Mouse (Mus musculus) kidney, adult 8-10 months (tissue): ENCODE measurements around the gene Gpc1.

Source experiments
- DNase-seq, 2 experiments: peaks; one replicate each; pipeline ENCODE4 v3.0.0; 2022

The Gpc1 gene

DNA sequence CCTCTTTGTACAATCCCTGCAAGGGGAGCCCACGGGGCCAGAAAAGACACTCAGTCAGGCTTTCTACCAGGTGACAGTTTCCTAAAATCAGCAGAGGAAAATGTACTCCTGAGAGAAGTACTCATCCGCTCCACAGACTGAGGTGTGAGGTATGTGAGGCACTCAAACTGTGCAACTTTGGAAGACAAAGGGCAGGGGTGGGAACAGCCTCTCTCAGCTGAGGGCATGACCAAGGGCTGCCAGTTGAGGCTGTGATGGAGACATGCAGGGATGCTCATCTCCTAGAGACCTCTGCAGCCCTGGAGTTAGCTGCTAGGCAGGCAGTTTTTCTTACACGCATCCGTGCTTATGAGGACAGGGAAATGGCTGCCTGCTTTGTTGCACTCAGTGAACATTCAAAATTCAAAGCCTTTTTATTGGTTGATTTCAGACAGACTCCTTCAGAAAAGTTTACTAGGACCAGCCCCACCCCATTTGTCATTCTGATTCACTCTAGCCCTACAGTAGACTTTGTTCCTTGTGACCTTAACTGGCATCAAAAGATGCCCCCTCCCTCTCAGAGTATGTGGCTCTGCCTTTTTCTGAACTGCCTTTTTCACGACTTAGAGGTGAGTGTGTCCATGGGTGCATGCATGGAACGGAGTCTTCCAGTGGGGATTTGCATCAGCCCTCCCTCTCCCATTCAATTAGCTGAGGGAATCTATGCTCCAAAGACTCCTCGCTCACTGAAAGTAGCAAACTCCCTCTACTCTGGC lies 57.6 kb downstream of the Gpc1 start:
- DNase-seq, result no peak

DNA sequence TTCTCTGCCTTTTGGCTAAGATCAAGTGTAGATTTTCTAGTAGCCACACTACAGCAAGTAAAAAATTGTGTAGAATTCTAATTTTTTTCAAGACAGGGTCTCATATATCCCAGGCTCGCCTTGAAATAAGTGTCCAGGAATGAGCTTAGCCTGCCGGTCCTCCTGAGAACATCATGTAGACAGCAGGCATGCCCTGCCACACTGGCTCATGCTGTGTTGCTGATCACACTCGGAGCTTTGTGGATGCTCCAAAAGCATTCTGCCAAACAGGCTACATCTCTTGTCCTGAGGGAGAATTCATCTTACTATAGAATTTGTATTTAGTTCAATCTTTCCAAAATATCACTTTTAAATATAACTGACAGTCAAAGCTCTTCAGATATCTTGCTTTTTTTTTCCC lies 61.3 kb downstream of the Gpc1 start:
- no peak for DNase-seq

DNA sequence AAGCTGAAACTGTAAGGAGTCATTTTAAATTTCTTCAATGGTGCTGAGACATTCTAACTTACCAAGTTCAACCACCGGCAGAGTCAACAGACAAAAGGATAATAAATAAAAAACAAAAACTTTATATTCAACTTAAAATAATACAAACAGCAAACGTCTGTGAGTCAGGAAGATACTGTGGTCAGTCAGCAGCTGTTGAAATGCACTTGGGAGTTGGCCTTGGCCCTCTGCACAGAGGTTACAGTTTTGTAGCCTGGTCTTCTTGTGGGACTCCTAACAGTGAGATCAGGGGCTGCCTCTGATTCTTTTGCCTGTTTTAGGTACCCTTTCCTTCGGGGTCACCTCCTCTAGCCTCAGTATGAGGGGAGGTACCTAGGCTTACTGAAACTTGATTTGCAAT lies 62.5 kb downstream of the Gpc1 start:
- no peak for DNase-seq

DNA sequence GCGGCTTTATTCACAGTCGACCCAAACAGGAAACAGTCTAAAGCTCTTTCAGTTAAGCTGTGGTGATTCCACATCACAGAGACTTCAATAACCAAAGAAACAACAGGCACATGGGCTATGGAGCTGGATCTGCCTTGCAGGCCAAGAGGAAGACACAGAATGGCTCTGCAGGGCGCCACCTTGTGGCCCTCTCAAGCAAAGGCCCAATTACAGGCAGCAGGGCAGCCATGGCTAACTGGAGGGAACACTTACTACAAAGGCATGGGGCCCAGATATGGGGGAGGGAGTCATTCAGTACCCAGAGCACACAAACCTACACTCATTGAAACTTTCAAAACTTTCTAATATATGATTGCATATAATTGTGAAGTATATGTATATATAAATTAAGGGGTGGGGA lies 63.6 kb downstream of the Gpc1 start:
- DNase-seq, result peak in 1 of 2 experiments; percentile 73

DNA sequence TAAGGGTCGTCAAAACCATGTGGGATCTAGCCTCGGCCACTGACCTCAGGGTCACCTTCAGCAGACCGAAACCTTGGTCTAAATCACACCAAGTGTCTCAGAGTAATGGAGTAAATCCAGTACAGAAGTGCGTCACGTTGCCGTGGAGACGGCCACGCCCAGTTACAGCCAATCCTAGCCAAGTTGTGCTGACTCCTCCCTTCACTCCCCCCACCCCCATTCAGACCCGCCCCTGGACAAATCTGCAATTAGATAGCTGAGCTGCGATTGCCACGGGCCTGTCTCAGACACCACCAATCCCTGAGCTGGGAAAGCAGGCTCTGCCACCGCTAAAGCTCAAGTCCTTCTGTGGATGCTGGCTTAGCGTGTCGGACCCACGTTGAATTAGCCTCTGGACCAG lies 71.3 kb downstream of the Gpc1 start, which contains the start of gene Ankmy1:
Gene Ankmy1, minus strand, starts transcription at position 121 of the 400 bp plus-strand sequence.
- DNase-seq, result peak; percentile 46 to 64

DNA sequence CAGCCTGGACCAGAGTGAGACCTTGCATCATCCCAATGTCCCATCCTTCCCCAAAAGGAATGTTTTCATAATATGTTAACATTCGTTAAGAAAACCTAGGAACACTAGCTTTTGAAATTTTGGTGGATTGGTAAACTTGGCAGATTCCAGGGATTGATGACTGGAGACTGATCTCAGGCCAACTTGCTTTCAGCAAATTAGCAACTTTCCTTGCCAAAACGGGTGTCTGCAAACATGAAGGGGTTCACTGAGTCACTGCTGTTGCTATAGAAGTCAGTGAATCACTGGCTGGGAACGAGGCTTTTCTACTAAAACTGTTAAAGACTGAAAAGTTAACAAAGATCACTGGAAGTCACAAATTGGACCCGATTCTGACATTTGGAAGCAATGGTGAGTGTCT lies 72.2 kb downstream of the Gpc1 start:
- DNase-seq, result no peak

DNA sequence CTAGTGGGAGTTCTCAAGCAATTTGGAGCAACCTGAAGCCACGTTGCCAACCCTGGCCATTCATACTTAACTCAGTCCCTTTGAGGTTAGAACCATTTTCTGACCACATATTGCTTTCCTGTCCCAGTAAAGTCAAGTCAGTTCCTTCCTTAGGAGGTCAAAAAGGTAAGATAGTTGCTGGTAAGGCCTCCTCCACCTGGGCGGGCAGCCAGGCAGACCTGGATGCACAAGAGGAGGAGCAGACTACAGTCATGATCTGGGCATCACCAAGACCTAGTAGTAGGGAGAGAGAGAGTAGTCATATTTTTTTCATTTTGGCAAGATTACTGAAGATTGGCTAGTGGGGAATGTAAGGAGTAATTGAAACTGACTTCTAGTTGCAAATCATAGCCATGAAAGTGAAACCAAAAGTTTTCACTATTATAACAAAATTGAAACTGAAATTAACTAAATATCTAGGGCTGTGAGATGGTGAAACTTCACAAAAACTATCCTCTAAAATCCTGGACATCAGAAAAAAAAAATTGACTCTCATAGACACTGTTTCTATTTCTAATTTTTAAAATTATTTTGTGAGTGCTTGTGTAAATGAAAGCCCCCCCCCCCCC lies 74.4 kb downstream of the Gpc1 start:
- DNase-seq, result no peak

DNA sequence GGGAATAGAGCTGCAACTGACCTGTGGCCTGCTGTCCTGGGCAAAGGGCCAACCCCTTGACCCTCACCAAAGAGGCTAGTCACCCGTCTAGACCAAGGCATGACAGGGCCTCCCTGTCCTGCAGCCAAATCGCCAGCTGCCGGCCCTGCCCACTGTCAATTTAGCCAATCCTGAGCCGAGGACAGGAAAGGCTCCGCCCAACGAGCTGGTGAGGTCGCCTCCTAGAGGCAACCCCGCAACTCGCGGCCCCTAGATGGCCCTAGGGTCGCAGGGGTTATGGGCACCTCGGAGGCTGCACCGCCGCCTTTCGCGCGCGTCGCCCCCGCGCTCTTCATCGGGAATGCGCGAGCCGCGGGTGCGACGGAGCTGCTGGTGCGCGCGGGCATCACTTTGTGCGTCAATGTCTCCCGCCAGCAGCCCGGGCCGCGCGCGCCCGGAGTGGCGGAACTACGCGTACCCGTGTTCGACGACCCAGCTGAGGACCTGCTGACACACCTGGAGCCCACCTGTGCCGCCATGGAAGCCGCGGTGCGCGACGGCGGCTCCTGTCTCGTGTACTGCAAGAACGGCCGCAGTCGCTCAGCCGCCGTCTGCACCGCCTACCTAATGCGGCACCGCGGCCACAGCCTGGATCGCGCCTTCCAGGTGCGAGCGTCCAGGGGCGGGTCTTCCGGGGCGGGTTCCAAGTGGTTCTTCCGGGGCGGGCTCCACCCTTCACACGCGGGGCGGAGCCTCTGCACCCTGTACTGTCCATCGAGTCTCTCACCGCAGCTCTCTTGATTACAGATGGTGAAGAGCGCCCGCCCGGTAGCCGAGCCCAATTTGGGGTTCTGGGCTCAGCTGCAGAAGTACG lies 75.6 kb downstream of the Gpc1 start, which contains the start of gene Dusp28:
Gene Dusp28, plus strand, starts transcription at position 203 of the 853 bp plus-strand sequence.
- DNase-seq, result peak; percentile 94 to 96

DNA sequence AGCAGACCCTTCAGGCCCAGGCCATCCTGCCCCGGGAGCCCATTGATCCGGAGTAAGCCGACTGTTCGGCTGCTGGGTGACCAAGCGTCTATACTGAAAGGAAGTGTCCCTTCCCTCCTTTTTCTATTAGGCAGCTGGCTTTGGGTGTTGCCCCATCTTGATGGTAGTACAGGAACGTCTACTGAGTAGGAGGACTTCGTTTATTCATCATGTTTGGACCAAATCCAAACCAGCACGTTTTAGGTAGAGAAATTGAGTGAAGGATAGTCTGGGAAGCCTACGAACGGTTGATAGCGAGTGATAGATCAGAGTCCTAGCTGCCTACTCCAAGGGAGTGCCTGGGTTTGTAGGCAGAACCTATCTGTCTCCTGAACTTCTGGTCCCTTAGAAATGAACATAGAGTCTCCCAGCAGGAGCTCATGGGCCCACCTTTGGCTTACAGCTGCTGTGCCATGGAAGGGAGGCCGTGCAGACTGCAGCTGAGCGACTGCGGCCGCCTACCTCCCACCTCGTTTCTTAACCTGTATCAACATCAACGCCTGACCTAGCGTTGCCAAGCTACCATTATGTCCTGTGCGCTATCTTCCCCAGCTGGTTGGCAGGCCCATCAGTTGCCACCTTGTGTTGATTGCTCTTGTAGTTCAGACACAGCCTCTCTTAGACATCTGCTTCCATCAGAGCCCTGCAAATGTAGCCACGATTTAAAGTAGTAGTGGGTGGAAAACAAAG lies 76.4 kb downstream of the Gpc1 start:
- DNase-seq, result no peak

DNA sequence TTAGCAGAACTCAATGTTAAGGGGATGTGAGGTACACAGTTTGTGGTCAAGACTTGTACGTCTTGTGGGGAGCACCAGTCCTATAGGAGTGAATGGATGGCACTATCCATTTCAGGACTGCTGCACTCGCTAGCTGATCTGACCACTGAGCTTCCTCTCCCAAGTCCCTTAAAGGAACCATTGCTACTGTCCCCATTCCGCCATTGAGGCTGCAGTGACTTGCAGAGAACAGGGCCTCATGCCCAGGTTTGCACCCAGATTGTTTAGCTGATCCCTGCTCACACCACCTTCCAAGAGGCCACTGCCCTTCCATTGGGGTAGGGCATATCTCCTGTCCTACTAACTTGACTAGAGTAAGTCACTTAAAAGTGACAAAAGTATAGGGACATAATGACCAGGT lies 77.2 kb downstream of the Gpc1 start:
- DNase-seq, result no peak

DNA sequence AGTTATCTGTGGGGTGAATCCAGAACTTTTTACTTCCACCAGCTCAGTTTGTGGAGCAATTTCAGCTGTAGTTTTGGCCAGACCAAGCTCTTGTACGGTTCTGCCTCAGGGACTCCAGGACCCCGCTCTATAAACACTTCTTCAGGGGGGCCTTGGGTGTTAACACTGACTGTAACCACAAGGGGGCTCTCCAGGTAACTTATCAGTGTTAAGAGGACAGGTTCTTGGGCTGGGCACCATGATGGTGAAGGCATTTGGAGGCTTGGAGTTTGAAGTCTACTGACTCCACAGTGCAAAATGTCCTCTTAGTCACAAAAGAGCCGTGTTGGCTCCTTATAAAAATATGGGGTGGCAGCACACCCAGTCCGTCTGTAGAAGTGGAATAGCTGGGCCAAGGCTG lies 77.6 kb downstream of the Gpc1 start:
- no peak for DNase-seq
